Mouse (Mus musculus) forebrain, embryonic 15.5 days (tissue): ENCODE measurements around the gene Defb13. TPM values are rescaled to one million over a fixed set of nuclear protein-coding genes. Genes with fewer than 3 reads are reported as not detected.
"Not testable (repeated sequence)": the region's sequence is repeated elsewhere in the genome, so short reads cannot be mapped to it uniquely, and the experiment has no call there.

Source experiments
- ATAC-seq: fragments of 200-750 bp; cut with Nextera tagmentation; replicated peaks from 2 replicates; pipeline ENCODE4 v1.8.0; 2017; ENCODE audit warnings: mild to moderate bottlenecking, moderate TSS enrichment, moderate library complexity
- H3K27ac ChIP-seq: fragments of 300-500 bp; sonication (generic); replicated peaks from 2 replicates; pipeline ENCODE4 v1.5.1; 2015; ENCODE audit warnings: mild to moderate bottlenecking, inconsistent platforms
- H3K27me3 ChIP-seq: fragments of 300-500 bp; sonication (generic); 2 replicates; pipeline ENCODE4 v1.6.1; 2015; ENCODE audit warnings: inconsistent platforms
- H3K36me3 ChIP-seq: fragments of 300-500 bp; sonication (generic); 2 replicates; pipeline ENCODE4 v1.6.1; 2015; ENCODE audit warnings: mild to moderate bottlenecking, inconsistent platforms
- H3K4me1 ChIP-seq: fragments of 300-500 bp; sonication (generic); 2 replicates; pipeline ENCODE4 v1.6.1; 2015; ENCODE audit warnings: inconsistent platforms
- H3K4me2 ChIP-seq: fragments of 300-500 bp; sonication (generic); replicated peaks from 2 replicates; pipeline ENCODE4 v1.6.1; 2015; ENCODE audit warnings: mild to moderate bottlenecking, inconsistent platforms
- H3K4me3 ChIP-seq: fragments of 300-500 bp; sonication (generic); 2 replicates; pipeline ENCODE4 v1.5.1; 2015; ENCODE audit warnings: mild to moderate bottlenecking, inconsistent platforms
- H3K9ac ChIP-seq: fragments of 300-500 bp; sonication (generic); replicated peaks from 2 replicates; pipeline ENCODE4 v1.6.1; 2015; ENCODE audit warnings: mild to moderate bottlenecking, inconsistent platforms
- H3K9me3 ChIP-seq: fragments of 300-500 bp; sonication (generic); 2 replicates; pipeline ENCODE4 v1.6.1; 2016; ENCODE audit warnings: inconsistent platforms
- WGBS: fragments of 180-500 bp; shearing (Covaris S2); methylation state at CpG from one replicate; pipeline ENCODE4 v1.1.7; 2015; ENCODE audit warnings: mixed read lengths; 5-methylcytosine and 5-hydroxymethylcytosine counted together
- polyA plus RNA-seq: library from polyadenylated mRNA; unstranded; fragments of >200 nt; fragmentation: Nextera tagmentation; extraction: Ambion mirVana; gene quantifications from 2 replicates; pipeline ENCODE4 v1.2.1, GENCODE M21; 2015

The Defb13 gene
- not detected in 2 replicates for polyA plus RNA-seq

GRCm38 (mm10) chr8:21946462-21946861, at the start of gene Defb13:
TSS of gene Defb13 (plus strand) at chr8:21946762.
- no peaks in the 10 kb centered on the region for H3K9me3 ChIP-seq
- ATAC-seq, result no peak
- no peak within 1 kb of the TSS for H3K4me2 ChIP-seq
- no peak within 1 kb of the TSS for H3K4me3 ChIP-seq
- H3K27ac ChIP-seq, result no peak within 1 kb of the TSS
- H3K36me3 ChIP-seq, result no peaks in the 10 kb centered on the region
- H3K9ac ChIP-seq, result no peak within 1 kb of the TSS
- no peaks in the 10 kb centered on the region for H3K4me1 ChIP-seq
- no peaks in the 10 kb centered on the region for H3K27me3 ChIP-seq
- 70% methylated on average over 6 of the region's 6 CpGs for WGBS

- not testable (repeated sequence) for H3K9me3 ChIP-seq, H3K4me2 ChIP-seq, H3K27ac ChIP-seq, H3K9ac ChIP-seq, H3K4me1 ChIP-seq, H3K4me3 ChIP-seq, ATAC-seq, H3K36me3 ChIP-seq, H3K27me3 ChIP-seq
Observed at GRCm38 (mm10) chr8:21906290-21906689, 40.3 kb upstream of the Defb13 start, which contains the start of gene Defb11. TSS of gene Defb11 (minus strand) at chr8:21906412.

- Histone ChIP-seq H3K9ac (no peak overlapping the region), H3K4me1 (no peaks in the 10 kb centered on the region), H3K27ac (no peak overlapping the region), H3K4me2 (no peak overlapping the region), H3K4me3 (no peak overlapping the region), H3K27me3 (no peaks in the 10 kb centered on the region), H3K36me3 (no peaks in the 10 kb centered on the region), H3K9me3 (no peaks in the 10 kb centered on the region)
- WGBS, result 0% methylated on average over 1 of the region's 1 CpGs
- ATAC-seq, result no peak
Observed at GRCm38 (mm10) chr8:21911931-21912330, 34.6 kb upstream of the Defb13 start.

GRCm38 (mm10) chr8:21912554-21912953, 34.0 kb upstream of the Defb13 start:
- Histone ChIP-seq H3K36me3 (no peaks in the 10 kb centered on the region), H3K27ac (no peak overlapping the region), H3K9me3 (no peaks in the 10 kb centered on the region), H3K4me3 (no peak overlapping the region), H3K27me3 (no peaks in the 10 kb centered on the region), H3K9ac (no peak overlapping the region), H3K4me2 (no peak overlapping the region), H3K4me1 (no peaks in the 10 kb centered on the region)
- WGBS, result 23% methylated on average over 2 of the region's 2 CpGs
- ATAC-seq, result no peak

GRCm38 (mm10) chr8:21915625-21916024, 30.9 kb upstream of the Defb13 start:
- no peak overlapping the region for H3K27ac ChIP-seq
- no peak overlapping the region for H3K4me3 ChIP-seq
- H3K4me1 ChIP-seq, result no peaks in the 10 kb centered on the region
- no peak overlapping the region for H3K9ac ChIP-seq
- no peak for ATAC-seq
- no peaks in the 10 kb centered on the region for H3K36me3 ChIP-seq
- no peaks in the 10 kb centered on the region for H3K9me3 ChIP-seq
- H3K4me2 ChIP-seq, result no peak overlapping the region
- 92% methylated on average over 3 of the region's 3 CpGs for WGBS
- H3K27me3 ChIP-seq, result no peaks in the 10 kb centered on the region

- H3K27ac ChIP-seq, ATAC-seq, H3K9ac ChIP-seq, H3K27me3 ChIP-seq, H3K36me3 ChIP-seq, H3K4me1 ChIP-seq, H3K9me3 ChIP-seq, H3K4me2 ChIP-seq, H3K4me3 ChIP-seq: not testable (repeated sequence)
- 74% methylated on average over 3 of the region's 3 CpGs for WGBS
Observed at GRCm38 (mm10) chr8:21930754-21931153, 15.8 kb upstream of the Defb13 start.

- Histone ChIP-seq H3K4me1 (no peaks in the 10 kb centered on the region), H3K4me2 (no peak within 1 kb of the TSS), H3K27ac (no peak within 1 kb of the TSS), H3K9ac (no peak within 1 kb of the TSS), H3K36me3 (no peaks in the 10 kb centered on the region), H3K9me3 (no peaks in the 10 kb centered on the region), H3K27me3 (no peaks in the 10 kb centered on the region), H3K4me3 (no peak within 1 kb of the TSS)
- no peak for ATAC-seq
- 87% methylated on average over 6 of the region's 6 CpGs for WGBS
Observed at GRCm38 (mm10) chr8:21932610-21933009, 14.0 kb upstream of the Defb13 start, which contains the start of gene Defb15. TSS of gene Defb15 (minus strand) at chr8:21932710.

GRCm38 (mm10) chr8:21938052-21938451, 8.5 kb upstream of the Defb13 start, which contains the start of gene Defb35:
TSS of gene Defb35 (plus strand) at chr8:21938352.
- H3K9ac ChIP-seq, H3K36me3 ChIP-seq, H3K4me3 ChIP-seq, H3K9me3 ChIP-seq, H3K27ac ChIP-seq, H3K4me1 ChIP-seq, H3K4me2 ChIP-seq, ATAC-seq, H3K27me3 ChIP-seq: not testable (repeated sequence)
- 86% methylated on average over 4 of the region's 4 CpGs for WGBS

- no peaks in the 10 kb centered on the region for H3K9me3 ChIP-seq
- no peak overlapping the region for H3K27ac ChIP-seq
- WGBS, result 62% methylated on average over 9 of the region's 9 CpGs
- no peak overlapping the region for H3K4me3 ChIP-seq
- no peak for ATAC-seq
- no peaks in the 10 kb centered on the region for H3K4me1 ChIP-seq
- no peaks in the 10 kb centered on the region for H3K27me3 ChIP-seq
- no peak overlapping the region for H3K4me2 ChIP-seq
- no peaks in the 10 kb centered on the region for H3K36me3 ChIP-seq
- H3K9ac ChIP-seq, result no peak overlapping the region
Observed at GRCm38 (mm10) chr8:21947311-21948017, 902 bp downstream of the Defb13 start.

- 0 out of 2 replicates have a peak, but pooled peaks have one; percentile 38 for ATAC-seq
- no peaks in the 10 kb centered on the region for H3K4me1 ChIP-seq
- no peaks in the 10 kb centered on the region for H3K9me3 ChIP-seq
- no peak overlapping the region for H3K4me3 ChIP-seq
- H3K27ac ChIP-seq, result no peak overlapping the region
- H3K4me2 ChIP-seq, result no peak overlapping the region
- no peak overlapping the region for H3K9ac ChIP-seq
- no peaks in the 10 kb centered on the region for H3K36me3 ChIP-seq
- 5% methylated on average over 9 of the region's 9 CpGs for WGBS
- no peaks in the 10 kb centered on the region for H3K27me3 ChIP-seq
Observed at GRCm38 (mm10) chr8:21955321-21955720, 8.8 kb downstream of the Defb13 start.

GRCm38 (mm10) chr8:21956336-21956735, 9.8 kb downstream of the Defb13 start:
- no peak for ATAC-seq
- Histone ChIP-seq H3K4me2 (no peak overlapping the region), H3K9ac (no peak overlapping the region), H3K27me3 (no peaks in the 10 kb centered on the region), H3K4me3 (no peak overlapping the region), H3K9me3 (no peaks in the 10 kb centered on the region), H3K36me3 (no peaks in the 10 kb centered on the region), H3K27ac (no peak overlapping the region), H3K4me1 (no peaks in the 10 kb centered on the region)
- 83% methylated on average over 3 of the region's 3 CpGs for WGBS

GRCm38 (mm10) chr8:21958414-21958813, 11.9 kb downstream of the Defb13 start, which contains the start of gene Fam90a1a:
TSS of gene Fam90a1a (plus strand) at chr8:21958714.
- H3K27me3 ChIP-seq, result no peaks in the 10 kb centered on the region
- H3K4me3 ChIP-seq, result no peak within 1 kb of the TSS
- whole genome bisulfite sequencing, result 84% methylated on average over 2 of the region's 2 CpGs
- H3K27ac ChIP-seq, result no peak within 1 kb of the TSS
- no peaks in the 10 kb centered on the region for H3K9me3 ChIP-seq
- H3K9ac ChIP-seq, result no peak within 1 kb of the TSS
- no peaks in the 10 kb centered on the region for H3K4me1 ChIP-seq
- H3K4me2 ChIP-seq, result no peak within 1 kb of the TSS
- no peaks in the 10 kb centered on the region for H3K36me3 ChIP-seq
- no peak for ATAC-seq

GRCm38 (mm10) chr8:21966646-21967045, 20.1 kb downstream of the Defb13 start:
- Histone ChIP-seq H3K27ac (no peak overlapping the region), H3K4me3 (no peak overlapping the region), H3K27me3 (no peaks in the 10 kb centered on the region), H3K4me2 (no peak overlapping the region), H3K4me1 (no peaks in the 10 kb centered on the region), H3K9ac (no peak overlapping the region), H3K9me3 (no peaks in the 10 kb centered on the region), H3K36me3 (no peaks in the 10 kb centered on the region)
- WGBS, result 68% methylated on average over 1 of the region's 1 CpGs
- ATAC-seq, result no peak
